Mouse (Mus musculus): ENCODE data around the gene C2. TPM values are rescaled to one million over a fixed set of nuclear protein-coding genes. Genes with fewer than 3 reads are reported as not detected.

Gene C2
- 46.9 and 64.7 TPM in 2 replicates for polyA plus RNA-seq (2012; rRNA removed; ENCODE audit: low replicate concordance)

GRCm38 (mm10) chr17:34898160-34898586 lies at the start of gene C2, which contains the start of gene Ehmt2:
C2 (minus strand) TSS chr17:34898265.
Ehmt2 (plus strand) TSS chr17:34898469.

GRCm38 (mm10) chr17:34931061-34931734 lies 33.1 kb upstream of the C2 start, which contains the start of gene Neu1:
Neu1 (plus strand) TSS chr17:34931253.

GRCm38 (mm10) chr17:34913930-34914665 lies 16.0 kb upstream of the C2 start, which contains the start of gene Slc44a4:
Slc44a4 (plus strand) TSS chr17:34914466.

GRCm38 (mm10) chr17:34881683-34882310 lies 16.3 kb downstream of the C2 start, which contains the start of gene Gm20547:
Gm20547 (minus strand) TSS chr17:34882042.

GRCm38 (mm10) chr17:34879336-34879879 lies 18.7 kb downstream of the C2 start, which contains the start of gene Zbtb12:
Zbtb12 (plus strand) TSS chr17:34879483.

GRCm38 (mm10) chr17:34862416-34863081 lies 35.5 kb downstream of the C2 start, which contains the start of gene Cfb:
Cfb (minus strand) TSS chr17:34862518.

GRCm38 (mm10) chr17:34849722-34850516 lies 48.1 kb downstream of the C2 start, which contains the start of the genes Skiv2l and Nelfe:
Skiv2l (minus strand) TSS chr17:34850210.
Nelfe (plus strand) TSS chr17:34850391.

GRCm38 (mm10) chr17:34836856-34837221 lies 61.2 kb downstream of the C2 start, which contains the start of the genes Stk19 and Dxo:
Stk19 (minus strand) TSS chr17:34836945.
Dxo (plus strand) TSS chr17:34837019.

Other genes with a start within 250 kb of the C2 start
- gene Tnxb, start 227.7 kb downstream of the C2 start, polyA plus RNA-seq (2012; rRNA removed; ENCODE audit: low replicate concordance): 74.4 and 107 TPM in 2 replicates
- 184 and 192 TPM in 2 replicates for gene C4b, start 154.4 kb downstream of the C2 start, polyA plus RNA-seq (2012; rRNA removed; ENCODE audit: low replicate concordance)
- gene Cyp21a1, start 93.7 kb downstream of the C2 start, polyA plus RNA-seq (2012; rRNA removed; ENCODE audit: low replicate concordance): 0.11 and 0.60 TPM in 2 replicates
- 48.6 and 50.3 TPM in 2 replicates for gene Stk19, start 61.3 kb downstream of the C2 start, polyA plus RNA-seq (2012; rRNA removed; ENCODE audit: low replicate concordance)
- 72.8 and 80.9 TPM in 2 replicates for gene Dxo, start 61.2 kb downstream of the C2 start, polyA plus RNA-seq (2012; rRNA removed; ENCODE audit: low replicate concordance)
- 77.4 and 105 TPM in 2 replicates for gene Skiv2l, start 48.1 kb downstream of the C2 start, polyA plus RNA-seq (2012; rRNA removed; ENCODE audit: low replicate concordance)
- 18.7 and 20.6 TPM in 2 replicates for gene Nelfe, start 47.9 kb downstream of the C2 start, polyA plus RNA-seq (2012; rRNA removed; ENCODE audit: low replicate concordance)
- gene Cfb, start 35.7 kb downstream of the C2 start, polyA plus RNA-seq (2012; rRNA removed; ENCODE audit: low replicate concordance): 70.0 and 71.7 TPM in 2 replicates
- 13.1 and 14.3 TPM in 2 replicates for gene Zbtb12, start 18.8 kb downstream of the C2 start, polyA plus RNA-seq (2012; rRNA removed; ENCODE audit: low replicate concordance)
- gene Gm20547, start 16.2 kb downstream of the C2 start, polyA plus RNA-seq (2012; rRNA removed; ENCODE audit: low replicate concordance): 0.06 and 0.07 TPM in 2 replicates
- 189 and 339 TPM in 2 replicates for gene Ehmt2, start 204 bp upstream of the C2 start, polyA plus RNA-seq (2012; rRNA removed; ENCODE audit: low replicate concordance)
- gene Slc44a4, start 16.2 kb upstream of the C2 start, polyA plus RNA-seq (2012; rRNA removed; ENCODE audit: low replicate concordance): 7.4 and 9.2 TPM in 2 replicates
- 48.4 and 54.9 TPM in 2 replicates for gene Neu1, start 33.0 kb upstream of the C2 start, polyA plus RNA-seq (2012; rRNA removed; ENCODE audit: low replicate concordance)
- gene Hspa1b, start 61.0 kb upstream of the C2 start, polyA plus RNA-seq (2012; rRNA removed; ENCODE audit: low replicate concordance): 43.1 and 146 TPM in 2 replicates
- 0.30 TPM in 1 of 2 replicates, not detected in the other for gene Gm20481, start 71.6 kb upstream of the C2 start, polyA plus RNA-seq (2012; rRNA removed; ENCODE audit: low replicate concordance)
- gene Hspa1a, start 73.9 kb upstream of the C2 start, polyA plus RNA-seq (2012; rRNA removed; ENCODE audit: low replicate concordance): 17.7 and 42.4 TPM in 2 replicates
- 0.30 and 3.0 TPM in 2 replicates for gene Hspa1l, start 74.4 kb upstream of the C2 start, polyA plus RNA-seq (2012; rRNA removed; ENCODE audit: low replicate concordance)
- 75.4 and 108 TPM in 2 replicates for gene Lsm2, start 83.6 kb upstream of the C2 start, polyA plus RNA-seq (2012; rRNA removed; ENCODE audit: low replicate concordance)
- gene Vars, start 102.7 kb upstream of the C2 start, polyA plus RNA-seq (2012; rRNA removed; ENCODE audit: low replicate concordance): 197 and 475 TPM in 2 replicates
- 1.4 and 3.9 TPM in 2 replicates for gene Vwa7, start 118.3 kb upstream of the C2 start, polyA plus RNA-seq (2012; rRNA removed; ENCODE audit: low replicate concordance)
- 1.7 and 2.0 TPM in 2 replicates for gene Sapcd1, start 129.8 kb upstream of the C2 start, polyA plus RNA-seq (2012; rRNA removed; ENCODE audit: low replicate concordance)
- gene Msh5, start 148.5 kb upstream of the C2 start, polyA plus RNA-seq (2012; rRNA removed; ENCODE audit: low replicate concordance): 4.2 and 4.8 TPM in 2 replicates
- 110 and 121 TPM in 2 replicates for gene Clic1, start 151.7 kb upstream of the C2 start, polyA plus RNA-seq (2012; rRNA removed; ENCODE audit: low replicate concordance)
- 58.1 and 90.9 TPM in 2 replicates for gene Ddah2, start 160.8 kb upstream of the C2 start, polyA plus RNA-seq (2012; rRNA removed; ENCODE audit: low replicate concordance)
- gene Ly6g6c, start 167.1 kb upstream of the C2 start, polyA plus RNA-seq (2012; rRNA removed; ENCODE audit: low replicate concordance): 1.5 and 25.2 TPM in 2 replicates
- 0.67 and 0.80 TPM in 2 replicates for gene Mpig6b, start 167.9 kb upstream of the C2 start, polyA plus RNA-seq (2012; rRNA removed; ENCODE audit: low replicate concordance)
- gene Ly6g6e, start 178.6 kb upstream of the C2 start, polyA plus RNA-seq (2012; rRNA removed; ENCODE audit: low replicate concordance): 5.7 and 9.0 TPM in 2 replicates
- gene Ly6g6d, start 179.8 kb upstream of the C2 start, polyA plus RNA-seq (2012; rRNA removed; ENCODE audit: low replicate concordance): 1.1 and 2.2 TPM in 2 replicates
- gene Ly6g6f, start 187.3 kb upstream of the C2 start, polyA plus RNA-seq (2012; rRNA removed; ENCODE audit: low replicate concordance): 0.19 TPM in 1 of 2 replicates, not detected in the other
- 200 and 293 TPM in 2 replicates for gene Abhd16a, start 191.0 kb upstream of the C2 start, polyA plus RNA-seq (2012; rRNA removed; ENCODE audit: low replicate concordance)
- not detected in 2 replicates for gene Ly6g5c, start 210.0 kb upstream of the C2 start, polyA plus RNA-seq (2012; rRNA removed; ENCODE audit: low replicate concordance)
- gene Ly6g5b, start 217.2 kb upstream of the C2 start, polyA plus RNA-seq (2012; rRNA removed; ENCODE audit: low replicate concordance): 3.5 and 4.4 TPM in 2 replicates
- 16.3 and 24.8 TPM in 2 replicates for gene Gpank1, start 223.2 kb upstream of the C2 start, polyA plus RNA-seq (2012; rRNA removed; ENCODE audit: low replicate concordance)
- gene Csnk2b, start 223.8 kb upstream of the C2 start, polyA plus RNA-seq (2012; rRNA removed; ENCODE audit: low replicate concordance): 376 and 470 TPM in 2 replicates
- gene D17H6S53E, start 228.1 kb upstream of the C2 start, polyA plus RNA-seq (2012; rRNA removed; ENCODE audit: low replicate concordance): 8.7 and 9.2 TPM in 2 replicates
- gene Apom, start 233.8 kb upstream of the C2 start, polyA plus RNA-seq (2012; rRNA removed; ENCODE audit: low replicate concordance): 0.16 and 0.93 TPM in 2 replicates
- gene Bag6, start 236.9 kb upstream of the C2 start, polyA plus RNA-seq (2012; rRNA removed; ENCODE audit: low replicate concordance): 203 and 278 TPM in 2 replicates